Mouse (Mus musculus): ENCODE data around the gene Nrros. TPM values are rescaled to one million over a fixed set of nuclear protein-coding genes. Genes with fewer than 3 reads are reported as not detected.
A peak's percentile ranks its signal among the peaks of the same experiment; 100 is the strongest.

The Nrros gene
- total RNA-seq (2021) = 8.0 and 17.4 TPM in 2 replicates
- long read RNA-seq, experiment 1, transcript Nrros-201 (3 exons, 2,548 nt) = major isoform, 18 of 29 reads
- long read RNA-seq, experiment 1, partial matches to known transcripts = 0 of 29 reads
- long read RNA-seq, experiment 1, other reads (novel, unspliced or antisense) = 8 of 29 reads
- long read RNA-seq, experiment 2, transcript Nrros-201 (3 exons, 2,548 nt) = major isoform, 7 of 17 reads
- long read RNA-seq, experiment 2, partial matches to known transcripts = 0 of 17 reads
- long read RNA-seq, experiment 2, other reads (novel, unspliced or antisense) = 3 of 17 reads

GRCm38 (mm10) chr16:32165281-32165821, at the start of gene Nrros:
TSS of gene Nrros (minus strand) at chr16:32165594.
- DNase-seq = peak; percentile 60

- DNase-seq = no peak
Measured at GRCm38 (mm10) chr16:32214804-32215576, 49.6 kb upstream of the Nrros start.

GRCm38 (mm10) chr16:32214156-32214555, 48.8 kb upstream of the Nrros start:
- DNase-seq = no peak

DNA sequence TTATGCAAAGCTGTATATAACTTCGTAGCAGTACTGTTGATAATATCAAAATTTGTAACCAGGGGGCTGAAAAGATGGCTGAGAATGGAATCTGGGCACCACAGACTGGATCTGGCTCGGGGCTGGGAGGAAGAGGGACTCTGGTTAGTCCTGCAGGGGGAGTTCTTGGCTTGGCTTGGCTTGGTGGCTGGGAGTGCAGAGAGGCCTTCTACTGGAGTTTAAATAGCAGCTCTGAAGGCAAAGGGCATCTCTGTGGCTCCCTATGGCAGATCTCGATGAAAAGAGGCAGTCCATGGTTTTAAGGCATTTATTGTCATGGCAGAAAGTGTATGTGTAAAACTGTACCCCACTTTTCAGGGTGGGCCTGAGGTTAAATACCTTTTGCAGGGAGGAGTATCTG, 39.5 kb upstream of the Nrros start:
- peak; percentile 58 for DNase-seq

- peak; percentile 87 for DNase-seq
Measured at GRCm38 (mm10) chr16:32202681-32203080, 37.3 kb upstream of the Nrros start.

DNA sequence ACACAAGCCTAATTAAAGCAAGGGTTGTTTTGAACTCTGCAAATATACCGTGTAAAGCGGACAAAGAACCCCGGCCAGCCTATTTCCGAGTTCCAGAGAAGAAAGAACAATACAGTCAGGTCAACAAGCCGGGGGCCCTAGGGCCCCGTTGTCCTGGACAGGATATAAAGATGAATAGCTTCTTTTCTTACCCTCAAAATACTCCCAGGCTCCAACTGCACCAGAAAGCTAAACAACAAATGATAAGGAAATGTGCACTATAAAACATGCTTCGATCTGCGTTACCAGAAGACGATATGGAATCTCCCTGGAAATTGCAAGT, 35.6 kb upstream of the Nrros start:
- no peak for DNase-seq

GRCm38 (mm10) chr16:32200256-32201003, 35.0 kb upstream of the Nrros start:
- DNase-seq = peak; percentile 69

- DNase-seq = peak; percentile 21
Measured at GRCm38 (mm10) chr16:32190011-32190441, 24.6 kb upstream of the Nrros start.

DNA sequence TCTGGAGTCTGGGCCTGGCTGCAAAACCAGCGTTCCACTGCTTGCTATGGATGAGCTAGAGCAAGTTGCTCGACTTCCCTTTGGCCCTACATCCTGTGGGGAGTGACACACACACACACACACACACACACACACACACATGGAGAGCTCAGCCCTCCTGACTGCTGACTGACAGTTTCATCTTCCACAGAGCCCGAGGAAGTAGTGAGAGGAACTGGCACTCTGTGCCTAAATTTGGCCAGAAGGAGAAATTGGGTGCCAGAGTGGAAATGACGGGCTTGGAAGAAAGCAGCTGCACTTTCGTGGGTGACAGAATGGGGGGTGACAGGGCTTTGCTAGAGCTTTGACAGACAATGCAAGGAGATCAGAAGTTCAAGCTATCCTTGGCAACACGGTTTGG, 23.7 kb upstream of the Nrros start:
- peak; percentile 14 for DNase-seq

- no peak for DNase-seq
Measured at GRCm38 (mm10) chr16:32186056-32186455, 20.7 kb upstream of the Nrros start.

DNA sequence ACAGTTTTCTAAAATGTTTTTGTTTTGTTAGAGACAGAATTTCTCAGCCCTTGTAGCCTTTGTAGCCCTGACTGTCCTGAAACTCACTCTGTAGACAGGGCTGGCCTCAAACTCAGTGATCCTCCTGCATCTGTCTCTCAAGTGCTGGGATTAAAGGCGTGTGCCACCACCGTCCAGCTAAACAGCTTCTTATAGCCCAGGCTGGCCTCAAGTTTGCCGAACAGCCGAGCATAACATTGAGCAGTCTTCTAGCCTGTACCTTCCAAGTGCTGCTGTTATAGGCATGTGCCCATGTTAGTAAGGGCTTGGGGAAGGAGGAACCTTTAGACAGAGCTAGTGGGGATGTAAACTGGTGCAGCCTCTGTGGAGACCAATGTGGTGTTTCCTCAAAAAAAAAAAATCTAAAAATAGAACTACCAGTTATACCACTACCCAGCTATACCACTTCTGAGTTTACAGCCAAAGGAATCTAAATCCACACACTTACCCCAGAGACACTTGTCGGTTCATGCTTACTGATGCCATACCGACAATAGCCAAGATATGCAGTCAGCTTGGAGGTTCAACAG, 14.0 kb upstream of the Nrros start, which contains the start of gene Bex6:
Bex6 (plus strand) TSS at position 491 of the 569 bp plus-strand sequence.
- DNase-seq = no peak

- DNase-seq = peak; percentile 39
Measured at GRCm38 (mm10) chr16:32176896-32177686, 11.7 kb upstream of the Nrros start.

DNA sequence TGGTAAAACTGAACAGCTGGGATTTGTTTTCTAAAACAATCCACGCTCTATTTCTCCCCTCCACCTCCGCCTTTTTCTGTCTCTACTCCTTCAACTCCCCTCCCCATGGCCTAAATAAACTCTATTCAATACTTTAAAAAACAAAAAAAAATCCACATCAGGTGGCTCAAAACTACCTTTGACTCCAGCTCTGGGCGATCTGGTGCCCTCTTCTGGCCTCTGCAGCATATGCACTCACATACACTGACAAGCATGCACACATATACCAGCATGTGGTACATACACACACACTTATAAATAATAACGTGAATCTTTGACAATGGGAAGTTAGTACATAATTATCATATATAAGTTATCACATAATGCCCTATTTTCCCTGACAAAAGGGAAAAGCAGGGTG, 9.6 kb upstream of the Nrros start:
- DNase-seq = no peak

- DNase-seq = no peak
Measured at GRCm38 (mm10) chr16:32174340-32175005, 9.1 kb upstream of the Nrros start.

- no peak for DNase-seq
Measured at GRCm38 (mm10) chr16:32173401-32173800, 8.0 kb upstream of the Nrros start.

GRCm38 (mm10) chr16:32171031-32171731, 5.8 kb upstream of the Nrros start:
- no peak for DNase-seq

- no peak for DNase-seq
Measured at GRCm38 (mm10) chr16:32167819-32168545, 2.6 kb upstream of the Nrros start.

DNA sequence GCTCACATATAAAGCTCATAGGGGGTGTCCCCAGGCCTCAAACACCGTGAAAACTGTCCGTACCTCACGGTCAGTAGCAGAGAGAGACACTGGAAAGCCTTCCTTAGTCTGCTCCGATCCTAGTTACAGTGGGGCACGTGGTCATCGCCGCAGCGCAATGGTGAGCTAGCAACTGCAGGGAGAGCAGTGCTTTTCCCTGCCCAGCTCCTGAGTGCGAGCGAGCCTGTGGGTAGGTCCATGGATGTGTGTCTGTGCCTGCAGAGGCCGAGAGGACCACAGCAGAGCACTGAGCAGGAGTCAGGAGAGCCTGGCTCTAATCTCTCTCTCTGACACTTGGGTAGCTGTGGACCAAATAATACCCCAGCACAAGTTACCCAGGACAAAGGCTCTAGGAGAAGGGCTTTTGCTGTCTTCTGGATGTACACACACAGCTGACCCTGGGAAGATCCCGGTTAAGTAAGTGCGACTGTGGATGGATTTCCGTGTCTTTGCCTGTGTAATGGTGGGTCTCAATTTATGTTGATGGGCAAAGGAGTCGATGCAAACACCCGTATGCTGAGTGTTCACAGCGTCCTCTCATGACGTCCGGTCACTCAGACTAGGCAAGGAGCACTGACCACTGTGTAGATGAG, 882 bp downstream of the Nrros start:
- no peak for DNase-seq

DNA sequence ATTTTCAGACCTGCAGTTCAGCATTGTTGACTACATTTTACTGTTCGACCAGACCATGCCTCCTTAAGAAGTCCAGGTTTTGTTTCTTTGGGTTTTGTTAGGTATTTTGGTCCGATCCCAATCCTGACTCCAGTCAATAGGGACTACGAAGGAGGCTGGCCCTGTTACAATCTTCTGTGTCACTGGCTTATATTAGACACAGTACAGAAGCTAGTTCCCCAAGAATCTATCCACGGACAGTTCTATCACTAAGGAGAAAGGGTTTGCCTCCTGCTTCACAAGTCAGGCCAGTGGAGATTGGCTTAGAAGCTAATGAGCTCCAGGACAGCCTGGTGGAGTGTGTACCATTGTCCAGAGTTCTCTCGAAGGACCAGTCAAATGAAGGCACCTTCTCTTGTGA, 1.5 kb downstream of the Nrros start:
- DNase-seq = no peak

Measured in adrenal gland, postnatal 14 days (tissue).